Mouse (Mus musculus): ENCODE measurements at regions not wholly inside any gene's neighbourhood (a gene's known extent, or its start where the extent isn't known, plus 50 kb on each side); places are given as distances from the start of the nearest gene placed in this dataset.

GRCm38 (mm10) chr1:98714307-98714706 lies 293.4 kb downstream of the Slco6d1 start:
- H3K9ac ChIP-seq (ENCODE audit: insufficient read depth, low read depth): no peak overlapping the region
- no peak for DNase-seq (ENCODE audit: extremely low read depth)
- peaks cover 36% of the 10 kb centered on the region for H3K9me3 ChIP-seq (replicated peaks; ENCODE audit: low read length)
- H3K4me1 ChIP-seq (ENCODE audit: control insufficient read depth in 1 of 2, insufficient read depth in 2 of 2): no peaks in the 10 kb centered on the region
- no peaks in the 10 kb centered on the region for H3K79me2 ChIP-seq (replicated peaks; ENCODE audit: control insufficient read depth, extremely low read depth, insufficient read depth, poor library complexity, severe bottlenecking)
- no peak overlapping the region for H3K27ac ChIP-seq (ENCODE audit: insufficient read depth, low read depth)
- in situ Hi-C loops (cut with MboI; ENCODE audit: low pct_ligation_motif_present, low pct_unique_long_range_greater_than_20kb, low sequenced_read_pairs) (no loop called here), dilution Hi-C loops (cut with MboI; ENCODE audit: extremely low pct_ligation_motif_present, extremely low pct_unique_long_range_greater_than_20kb, low sequenced_read_pairs) (no loop called here)
- no peak for TF ChIP-seq USF1 (IDR thresholded peaks at IDR 0.05; ENCODE audit: low read depth, low read length)
- TF ChIP-seq NRF1 (IDR thresholded peaks at IDR 0.05; ENCODE audit: low read depth, low read length): no peak
- TF ChIP-seq HCFC1 (IDR thresholded peaks at IDR 0.05; ENCODE audit: low read depth, low read length): no peak
- TF ChIP-seq KAT2A (IDR thresholded peaks at IDR 0.05; ENCODE audit: insufficient replicate concordance, low read length): no peak
- no peak for TF ChIP-seq CHD2 (IDR thresholded peaks at IDR 0.05; ENCODE audit: low read length)
- no peak for TF ChIP-seq SIN3A (IDR thresholded peaks at IDR 0.05; ENCODE audit: low read length)
- TF ChIP-seq MAX (IDR thresholded peaks at IDR 0.05; ENCODE audit: low read length): no peak
- no peak for TF ChIP-seq IRF4 (IDR thresholded peaks at IDR 0.05; ENCODE audit: low read depth, low read length)
- no peak for TF ChIP-seq JUN (IDR thresholded peaks at IDR 0.05; ENCODE audit: insufficient read depth, low read depth, low read length)
- TF ChIP-seq TCF12 (IDR thresholded peaks at IDR 0.05; ENCODE audit: low read depth, low read length): no peak
- no peak for TF ChIP-seq MXI1 (IDR thresholded peaks at IDR 0.05; ENCODE audit: low read depth, low read length)
- no peak for TF ChIP-seq ZKSCAN1 (IDR thresholded peaks at IDR 0.05; ENCODE audit: borderline replicate concordance, low read depth, low read length)
- TF ChIP-seq ETS1 (conservative IDR thresholded peaks at IDR 0.05; ENCODE audit: low read depth, low read length): no peak
- TF ChIP-seq CTCF (conservative IDR thresholded peaks at IDR 0.05 in 1 of 2, IDR thresholded peaks at IDR 0.05 in 1 of 2; ENCODE audit: low read depth in 2 of 2, low read length in 2 of 2): no peak
- TF ChIP-seq POLR2AphosphoS2 (IDR thresholded peaks at IDR 0.05; ENCODE audit: low read depth, low read length): no peak
- no peak for TF ChIP-seq E2F4 (IDR thresholded peaks at IDR 0.05; ENCODE audit: insufficient replicate concordance, low read depth, low read length)
- no peak for TF ChIP-seq POLR2A (IDR thresholded peaks at IDR 0.05; ENCODE audit: low read depth, low read length)
- no peak for TF ChIP-seq ZMIZ1 (IDR thresholded peaks at IDR 0.05; ENCODE audit: low read depth, low read length)
- TF ChIP-seq ZNF384 (IDR thresholded peaks at IDR 0.05; ENCODE audit: low read depth, low read length): no peak
- H3K27me3 ChIP-seq (replicated peaks): no peaks in the 10 kb centered on the region
- H3K4me2 ChIP-seq (ENCODE audit: insufficient read depth, low read depth, poor library complexity, severe bottlenecking): no peak overlapping the region
- no peak overlapping the region for H3K4me3 ChIP-seq (replicated peaks in 1 of 3; ENCODE audit: low read depth in 2 of 3, low read length in 2 of 3, poor library complexity in 1 of 3)
- H3K36me3 ChIP-seq (replicated peaks in 1 of 2; ENCODE audit: control insufficient read depth in 1 of 2, insufficient read depth in 1 of 2, low read length in 1 of 2): no peaks in the 10 kb centered on the region

- H3K4me2 ChIP-seq (ENCODE audit: insufficient read depth, low read depth, poor library complexity, severe bottlenecking): no peak overlapping the region
- TF ChIP-seq JUND (conservative IDR thresholded peaks at IDR 0.05; ENCODE audit: low read depth, low read length) (no peak), IRF4 (IDR thresholded peaks at IDR 0.05; ENCODE audit: low read depth, low read length) (no peak), JUN (IDR thresholded peaks at IDR 0.05; ENCODE audit: insufficient read depth, low read depth, low read length) (no peak), TBP (conservative IDR thresholded peaks at IDR 0.05; ENCODE audit: low read depth, low read length) (no peak), BHLHE40 (IDR thresholded peaks at IDR 0.05; ENCODE audit: low read depth, low read length) (no peak), ZMIZ1 (IDR thresholded peaks at IDR 0.05; ENCODE audit: low read depth, low read length) (no peak), GABPA (IDR thresholded peaks at IDR 0.05; ENCODE audit: insufficient replicate concordance, low read depth, low read length) (no peak), E2F4 (IDR thresholded peaks at IDR 0.05; ENCODE audit: insufficient replicate concordance, low read depth, low read length) (no peak), TCF12 (IDR thresholded peaks at IDR 0.05; ENCODE audit: low read depth, low read length) (no peak), CHD1 (IDR thresholded peaks at IDR 0.05; ENCODE audit: low read depth, low read length) (no peak), POLR2AphosphoS2 (IDR thresholded peaks at IDR 0.05; ENCODE audit: low read depth, low read length) (no peak), UBTF (IDR thresholded peaks at IDR 0.05; ENCODE audit: low read depth, low read length) (no peak), SIN3A (IDR thresholded peaks at IDR 0.05; ENCODE audit: low read length) (no peak), PAX5 (IDR thresholded peaks at IDR 0.05; ENCODE audit: low read length) (no peak), ZNF384 (IDR thresholded peaks at IDR 0.05; ENCODE audit: low read depth, low read length) (no peak), HCFC1 (IDR thresholded peaks at IDR 0.05; ENCODE audit: low read depth, low read length) (no peak)
- H3K4me1 ChIP-seq (ENCODE audit: control insufficient read depth in 1 of 2, insufficient read depth in 2 of 2): no peaks in the 10 kb centered on the region
- H3K9ac ChIP-seq (ENCODE audit: insufficient read depth, low read depth): no peak overlapping the region
- H3K4me3 ChIP-seq (replicated peaks in 1 of 3; ENCODE audit: low read depth in 2 of 3, low read length in 2 of 3, poor library complexity in 1 of 3): no peak overlapping the region
- no peak for DNase-seq (ENCODE audit: extremely low read depth)
- no peaks in the 10 kb centered on the region for H3K27me3 ChIP-seq (replicated peaks)
- in situ Hi-C loops (cut with MboI; ENCODE audit: low pct_ligation_motif_present, low pct_unique_long_range_greater_than_20kb, low sequenced_read_pairs): no loop called here
- H3K27ac ChIP-seq (ENCODE audit: insufficient read depth, low read depth): no peak overlapping the region
- peaks cover 49% of the 10 kb centered on the region for H3K9me3 ChIP-seq (replicated peaks; ENCODE audit: low read length)
- H3K36me3 ChIP-seq (replicated peaks in 1 of 2; ENCODE audit: control insufficient read depth in 1 of 2, insufficient read depth in 1 of 2, low read length in 1 of 2): no peaks in the 10 kb centered on the region
- no peaks in the 10 kb centered on the region for H3K79me2 ChIP-seq (replicated peaks; ENCODE audit: control insufficient read depth, extremely low read depth, insufficient read depth, poor library complexity, severe bottlenecking)
- dilution Hi-C loops (cut with MboI; ENCODE audit: extremely low pct_ligation_motif_present, extremely low pct_unique_long_range_greater_than_20kb, low sequenced_read_pairs): no loop called here
Observed at GRCm38 (mm10) chr1:98720595-98720994, 299.7 kb downstream of the Slco6d1 start.
